Mouse (Mus musculus) testis, postnatal 14 days (tissue): ENCODE measurements around the gene Tnfrsf4.

Source experiments
- DNase-seq: peaks from one replicate; pipeline ENCODE4 v3.0.0; 2021; ENCODE audit warnings: low spot score

Gene Tnfrsf4

GRCm38 (mm10) chr4:156013637-156014036, at the start of gene Tnfrsf4:
Gene Tnfrsf4 (plus strand): TSS chr4:156013843.
- no peak for DNase-seq

- no peak for DNase-seq
These were observed 49.2 kb upstream of the Tnfrsf4 start for GRCm38 (mm10) chr4:155964396-155964795.

DNA sequence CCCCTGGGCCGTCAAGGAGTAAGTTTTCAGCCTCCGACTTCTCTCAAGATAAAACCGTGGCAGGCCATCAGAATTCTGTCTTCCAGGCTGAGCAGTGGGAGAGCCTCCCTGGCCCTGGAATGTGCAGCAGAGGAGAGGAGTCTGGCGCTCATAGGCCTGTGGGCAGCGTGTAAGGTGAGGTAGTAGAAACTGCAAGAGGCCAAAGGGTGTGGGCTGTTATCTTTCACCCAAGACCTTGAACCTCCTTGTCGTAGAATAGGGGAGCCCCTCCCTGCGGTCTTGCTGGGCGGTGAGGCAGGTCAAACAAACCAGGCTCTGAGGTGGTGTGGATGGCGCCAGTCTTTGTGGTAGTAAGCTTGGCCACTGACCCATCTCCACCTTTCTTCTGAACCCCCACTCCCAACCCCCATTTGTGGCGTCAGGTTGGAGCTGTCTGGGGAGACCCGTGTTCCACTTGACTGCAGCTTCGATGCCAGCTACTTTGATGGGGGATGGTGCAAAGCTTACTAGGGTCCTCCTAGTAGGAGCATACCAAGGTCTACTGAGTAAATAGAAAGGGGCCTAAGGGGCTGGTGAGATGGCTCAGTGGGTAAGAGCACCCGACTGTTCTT, 44.5 kb upstream of the Tnfrsf4 start:
- no peak for DNase-seq

DNA sequence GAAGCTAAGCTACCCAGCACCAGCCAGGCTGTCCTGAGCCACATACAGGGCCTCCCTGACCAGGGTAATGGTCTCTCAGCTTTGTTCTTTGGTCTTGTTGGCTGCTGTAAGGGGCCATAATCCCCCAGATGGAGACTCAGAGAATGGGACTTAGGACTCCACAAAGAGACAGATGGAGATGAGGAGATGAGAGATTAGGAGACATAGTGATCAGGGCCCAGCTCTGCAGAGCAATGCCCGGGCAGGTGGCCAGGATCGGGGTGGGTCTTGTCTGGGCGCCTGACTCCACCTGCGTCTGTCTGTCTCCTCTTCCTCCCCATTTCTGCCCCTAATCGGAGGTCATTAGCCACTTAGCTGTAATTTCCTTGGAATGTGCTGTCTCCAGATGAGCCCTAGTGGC, 43.4 kb upstream of the Tnfrsf4 start:
- no peak for DNase-seq

- no peak for DNase-seq
These were observed 41.0 kb upstream of the Tnfrsf4 start for GRCm38 (mm10) chr4:155972651-155973050.

DNA sequence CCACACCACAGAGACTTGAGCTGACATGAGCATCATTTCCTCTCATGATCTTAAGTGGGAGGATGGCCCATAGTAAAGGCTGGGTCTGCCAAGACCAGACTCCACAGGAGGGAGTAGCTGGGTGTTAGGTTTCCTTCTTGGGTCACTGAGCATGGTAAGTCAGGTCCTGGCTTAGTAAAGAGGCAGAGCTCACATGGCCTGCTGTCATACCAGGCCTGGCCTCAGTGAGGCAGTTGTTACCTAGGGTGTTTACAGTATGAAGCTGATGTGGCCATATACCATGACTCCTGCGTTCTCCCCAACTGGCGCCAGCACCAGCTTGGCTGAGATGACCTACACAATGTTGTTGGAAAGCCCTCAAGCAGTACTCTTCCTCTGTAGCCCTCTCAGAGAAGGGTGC, 40.4 kb upstream of the Tnfrsf4 start:
- no peak for DNase-seq

GRCm38 (mm10) chr4:155981436-155982082, 32.1 kb upstream of the Tnfrsf4 start:
- no peak for DNase-seq

- DNase-seq = no peak
These were observed 29.9 kb upstream of the Tnfrsf4 start for GRCm38 (mm10) chr4:155983788-155984187.

DNA sequence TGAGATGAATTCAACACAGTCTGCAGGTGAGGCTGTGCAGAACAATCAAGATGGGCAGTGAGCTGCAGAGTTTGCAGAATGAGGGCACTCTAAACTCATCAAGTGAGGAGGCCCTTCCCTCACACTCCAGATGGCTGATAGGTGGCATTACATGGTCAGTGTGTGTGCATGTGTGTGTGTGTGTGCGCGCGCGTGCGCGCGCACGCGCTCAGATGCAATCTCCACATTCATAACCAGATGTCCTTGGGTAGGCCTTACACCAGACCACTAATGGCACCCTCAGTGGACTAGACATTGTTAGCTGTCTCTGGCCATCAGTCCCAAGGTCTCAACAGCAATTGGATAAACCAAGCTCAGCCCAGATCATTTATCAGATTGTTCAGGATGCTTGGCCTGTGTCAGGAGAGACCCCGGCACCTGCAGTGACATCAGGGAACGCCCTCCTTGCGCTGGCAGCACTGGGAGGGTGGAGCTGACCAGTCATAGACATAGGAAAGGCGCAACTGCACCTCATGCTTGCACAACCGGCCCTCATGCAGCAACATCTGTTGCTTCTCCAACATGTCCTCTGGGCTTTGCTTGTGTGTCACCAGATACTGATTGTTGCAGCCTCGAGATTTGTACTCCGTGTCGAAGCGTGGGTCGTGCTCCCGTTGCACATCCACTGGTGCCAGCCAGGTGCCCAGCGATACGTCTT, 22.3 kb upstream of the Tnfrsf4 start:
- no peak for DNase-seq

GRCm38 (mm10) chr4:155991908-155992230, 21.8 kb upstream of the Tnfrsf4 start:
- DNase-seq = no peak

DNA sequence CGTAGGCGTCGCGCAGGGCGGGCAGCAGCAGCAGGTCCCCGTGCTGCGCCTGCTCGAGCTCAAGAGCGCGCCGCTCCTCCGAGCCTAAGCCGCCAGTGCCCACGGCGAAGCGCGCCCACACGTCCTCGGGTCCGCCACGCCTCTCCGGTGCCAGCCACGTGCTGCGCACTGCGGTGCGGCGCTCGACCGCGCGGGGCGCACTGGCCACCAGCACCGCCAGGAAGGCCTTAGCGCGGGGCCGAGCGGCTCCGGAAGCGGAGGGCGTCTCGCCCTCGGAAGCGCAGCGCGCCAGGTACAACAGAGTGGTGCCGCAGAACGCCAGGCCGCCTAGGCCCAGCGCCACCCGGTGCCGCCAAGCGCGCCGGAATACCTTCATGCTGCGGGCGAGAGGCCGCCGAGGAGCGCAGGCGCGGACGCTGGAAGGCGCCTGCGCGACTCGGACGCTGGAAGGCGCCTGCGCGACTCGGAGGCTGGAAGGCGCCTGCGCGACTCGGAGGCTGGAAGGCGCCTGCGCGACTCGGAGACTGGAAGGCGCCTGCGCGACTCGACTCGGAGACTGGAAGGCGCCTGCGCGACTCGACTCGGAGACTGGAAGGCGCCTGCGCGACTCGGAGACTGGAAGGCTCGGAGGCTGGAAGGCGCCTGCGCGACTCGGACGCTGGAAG, 21.3 kb upstream of the Tnfrsf4 start, which contains the start of the genes B3galt6 and Sdf4:
B3galt6 (minus strand) TSS at position 409 of the 665 bp plus-strand sequence.
Sdf4 (plus strand) TSS at position 632 of the 665 bp plus-strand sequence.
- DNase-seq = peak; percentile 83

- DNase-seq = peak; percentile 96
These were observed 20.6 kb upstream of the Tnfrsf4 start for GRCm38 (mm10) chr4:155992906-155993547.

DNA sequence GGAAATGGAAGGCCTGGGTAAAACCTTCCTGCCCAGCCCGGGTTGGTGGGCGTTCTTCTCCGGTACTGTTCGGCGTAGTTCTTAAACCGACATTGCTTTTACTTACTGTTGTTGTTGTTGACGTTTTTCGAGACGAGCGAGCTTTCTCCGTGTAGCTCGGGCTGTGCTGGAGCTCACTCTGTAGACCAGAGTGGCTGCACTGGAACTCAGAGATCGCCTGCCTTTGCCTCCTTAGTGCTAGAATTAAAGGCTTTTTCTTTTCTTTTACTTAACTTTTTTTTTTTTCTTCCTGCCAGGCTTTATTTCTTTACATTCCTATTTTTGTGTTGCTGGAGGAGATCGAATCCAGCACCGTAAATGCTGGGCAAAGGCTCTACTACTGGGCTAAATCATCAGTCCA, 20.0 kb upstream of the Tnfrsf4 start:
- no peak for DNase-seq

GRCm38 (mm10) chr4:156004109-156004508, 9.5 kb upstream of the Tnfrsf4 start:
- no peak for DNase-seq

- DNase-seq = no peak
These were observed 5.3 kb upstream of the Tnfrsf4 start for GRCm38 (mm10) chr4:156008369-156008768.

DNA sequence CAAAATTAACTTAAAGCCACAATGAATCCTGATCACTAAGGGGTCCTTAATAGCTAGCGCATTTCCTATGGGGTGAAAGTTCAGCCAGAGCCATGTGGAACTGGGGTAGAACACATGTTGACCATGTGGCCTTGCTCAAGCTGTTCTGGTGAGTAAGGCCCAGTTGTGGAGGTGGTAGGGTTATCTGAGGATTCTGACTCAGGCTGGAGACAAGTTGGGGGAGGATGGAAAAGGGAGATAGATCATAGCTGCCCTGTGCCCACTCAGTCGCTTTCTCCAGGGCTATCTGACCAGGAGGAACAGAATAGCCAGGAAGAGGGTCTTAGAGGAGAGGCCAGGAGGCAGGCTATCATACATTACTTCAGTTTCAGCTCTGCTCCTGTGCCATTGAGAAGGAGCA, 793 bp downstream of the Tnfrsf4 start:
- no peak for DNase-seq

- DNase-seq = no peak
These were observed 6.1 kb downstream of the Tnfrsf4 start for GRCm38 (mm10) chr4:156019771-156020170.

GRCm38 (mm10) chr4:156021381-156021780, 7.7 kb downstream of the Tnfrsf4 start:
- DNase-seq = no peak

GRCm38 (mm10) chr4:156021942-156022419, 8.3 kb downstream of the Tnfrsf4 start:
- no peak for DNase-seq

DNA sequence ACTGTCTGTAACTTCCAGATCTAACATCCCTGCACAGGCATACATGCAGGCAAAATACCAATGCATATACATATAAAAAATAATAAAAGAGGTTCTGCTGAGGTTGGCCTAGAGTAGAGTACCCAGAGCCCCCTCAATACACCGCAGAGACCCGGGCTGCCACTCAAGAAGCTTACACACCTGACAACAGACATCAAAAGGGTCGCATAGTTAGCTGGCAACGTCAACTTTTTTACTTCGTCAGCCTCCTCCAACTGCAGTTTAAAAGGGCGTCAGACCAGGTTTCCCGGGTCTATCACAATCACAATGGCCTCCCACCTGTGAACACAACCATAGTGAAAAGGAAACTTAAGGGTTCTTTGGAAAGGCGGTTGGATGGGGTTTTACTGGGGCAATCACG, 9.9 kb downstream of the Tnfrsf4 start:
- no peak for DNase-seq

- DNase-seq = no peak
These were observed 10.5 kb downstream of the Tnfrsf4 start for GRCm38 (mm10) chr4:156024184-156024583.

GRCm38 (mm10) chr4:156026013-156026412, 12.4 kb downstream of the Tnfrsf4 start, which contains the start of gene Tnfrsf18:
Gene Tnfrsf18 (plus strand): TSS chr4:156026164.
- DNase-seq = no peak
